ENCODE assay signal across 19 mouse cellular contexts in genomic region chr7:19012882-19013281, GRCm38 (mm10). TPM values are rescaled to one million over a fixed set of nuclear protein-coding genes. Genes with fewer than 3 reads are reported as not detected.
DNase-seq lines count a peak whose midpoint lies in the region; ATAC-seq and TF ChIP-seq lines count a peak whose summit lies in the region.
"Had no signal": no experiment of that assay in that cellular context is flagged by ENCODE, and none has a peak within 500 bp of the region (broad histone marks: within the 10 kb centered on the region; RNA-seq: fewer than 3 reads in every experiment).

No protein-coding gene starts in this region.

- no peaks in the 10 kb centered on the region for H3K79me2 ChIP-seq in liver, adult 2 months (ENCODE audit: control insufficient read depth, insufficient read depth, low read length)

- ATAC-seq in kidney, postnatal 0 days (replicated peaks; ENCODE audit: low FRiP score, low read depth), result no peak
- no peak for ATAC-seq in stomach, postnatal 0 days (ENCODE audit: low FRiP score, low TSS enrichment)
- ATAC-seq: inflammation-experienced regulatory T-cells, adult 6 months had no signal

- TF ChIP-seq EP300 in stomach, postnatal 0 days (optimal IDR thresholded peaks at IDR 0.05), result no peak

- no peaks in the 10 kb centered on the region; the same call in none of the 2 replicates for H3K4me1 ChIP-seq in kidney, postnatal 0 days (replicated peaks; ENCODE audit: insufficient read depth, low read length)
- H3K4me1 ChIP-seq in liver, adult 2 months (ENCODE audit: control insufficient read depth, insufficient read depth, low read length), result peaks cover 59% of the 10 kb centered on the region
- H3K4me1 ChIP-seq in stomach, postnatal 0 days (replicated peaks; ENCODE audit: control insufficient read depth, insufficient read depth), result no peaks in the 10 kb centered on the region

- no peaks in the 10 kb centered on the region for H3K36me3 ChIP-seq in kidney, postnatal 0 days (ENCODE audit: insufficient read depth, low read length)
- H3K36me3 ChIP-seq in liver, adult 2 months (ENCODE audit: control insufficient read depth, insufficient read depth, low read length), result peaks cover 12% of the 10 kb centered on the region; the same call in 1 of the 2 replicates
- no peaks in the 10 kb centered on the region for H3K36me3 ChIP-seq in stomach, postnatal 0 days (ENCODE audit: control insufficient read depth, insufficient read depth, low read length)

- no peak for TF ChIP-seq POLR2A in liver, adult 2 months (IDR thresholded peaks at IDR 0.05; ENCODE audit: extremely low read depth, insufficient read depth, low read length)

- H3K27ac ChIP-seq in kidney, postnatal 0 days, result no peak overlapping the region
- peak overlapping the region; percentile 90 for H3K27ac ChIP-seq in liver, adult 2 months (replicated peaks; ENCODE audit: insufficient read depth, low read depth, low read length)
- H3K27ac ChIP-seq in stomach, postnatal 0 days (replicated peaks), result no peak overlapping the region
- H3K27ac ChIP-seq: forebrain, embryonic 12.5 days had no signal

- DNase-seq in cerebellum, adult 9-11 months, result peak; percentile 36
- DNase-seq in cerebellum, postnatal 36 days, result no peak
- no peak for DNase-seq in kidney, postnatal 0 days (ENCODE audit: low spot score)
- no peak for DNase-seq in kidney, adult 9 months
- DNase-seq in liver, adult 2 months (ENCODE audit: extremely low read depth, low read depth, low spot score), result peak; percentile 74
- DNase-seq in stomach, postnatal 0 days (ENCODE audit: low spot score), result no peak
- DNase-seq in gastrocnemius, adult 18-20 months (ENCODE audit: low spot score), result no peak
- DNase-seq in spleen, postnatal 36 days (ENCODE audit: low spot score in 2 of 2), result no peak
- DNase-seq: B cell, adult 2 months; cerebellum, adult 11 months; thymus, postnatal 14 days had no signal

- H3K9ac ChIP-seq in kidney, postnatal 0 days (ENCODE audit: low read depth, low read length), result no peak overlapping the region
- peak overlapping the region; percentile 29 for H3K9ac ChIP-seq in liver, adult 2 months (ENCODE audit: low read depth, low read length)
- H3K9ac ChIP-seq in stomach, postnatal 0 days (ENCODE audit: low read length), result no peak overlapping the region

- 40% methylated on average over 2 of the region's 2 CpGs for WGBS in kidney, postnatal 0 days
- 11% methylated on average over 2 of the region's 2 CpGs for WGBS in liver, adult 2 months
- WGBS in stomach, postnatal 0 days, result 31% methylated on average over 2 of the region's 2 CpGs

- H3K9me3 ChIP-seq in kidney, postnatal 0 days (replicated peaks; ENCODE audit: low read length), result no peaks in the 10 kb centered on the region
- no peaks in the 10 kb centered on the region for H3K9me3 ChIP-seq in stomach, postnatal 0 days (ENCODE audit: control insufficient read depth, low read length)
- H3K9me3 ChIP-seq: forebrain, embryonic 12.5 days; G1E; neural tube, embryonic 13.5 days had no signal

- H3K27me3 ChIP-seq in kidney, postnatal 0 days (ENCODE audit: insufficient read depth, low read length), result no peaks in the 10 kb centered on the region
- H3K27me3 ChIP-seq in liver, adult 2 months (ENCODE audit: control insufficient read depth, insufficient read depth, low read length), result no peaks in the 10 kb centered on the region
- no peaks in the 10 kb centered on the region for H3K27me3 ChIP-seq in stomach, postnatal 0 days (ENCODE audit: control insufficient read depth, insufficient read depth, low read length)
- H3K27me3 ChIP-seq: forebrain, embryonic 12.5 days; neural tube, embryonic 13.5 days had no signal

- H3K4me2 ChIP-seq in kidney, postnatal 0 days (ENCODE audit: low read length), result peak overlapping the region; percentile 66
- peak overlapping the region; percentile 67; the same call in 1 of the 2 replicates for H3K4me2 ChIP-seq in stomach, postnatal 0 days (replicated peaks; ENCODE audit: low read depth)

- TF ChIP-seq CTCF in kidney, postnatal 0 days (IDR thresholded peaks at IDR 0.05; ENCODE audit: low read depth), result no peak
- no peak for TF ChIP-seq CTCF in liver, adult 2 months (IDR thresholded peaks at IDR 0.05; ENCODE audit: low read depth, low read length)
- no peak for TF ChIP-seq CTCF in stomach, postnatal 0 days (IDR thresholded peaks at IDR 0.05; ENCODE audit: low read depth)

- no peak overlapping the region for H3K4me3 ChIP-seq in kidney, postnatal 0 days (replicated peaks; ENCODE audit: low read depth, low read length)
- H3K4me3 ChIP-seq in liver, adult 2 months (ENCODE audit: insufficient read depth, low read depth, low read length), result no peak overlapping the region
- H3K4me3 ChIP-seq in stomach, postnatal 0 days (ENCODE audit: low read depth, low read length), result no peak overlapping the region

RNA-seq across cellular contexts. Expression of gene Irf2bp1, which starts 9.0 kb away (rescaled TPM):
- polyA plus RNA-seq in kidney, postnatal 0 days (2015; fragmentation: Nextera tagmentation; extraction: Ambion mirVana), result 15.2 and 17.3 TPM in 2 replicates
- total RNA-seq in liver, adult 2 months (2014; rRNA removed), result 4.5 and 7.3 TPM in 2 replicates
- 13.2 and 14.6 TPM in 2 replicates for polyA plus RNA-seq in liver, adult 2 months (2012; rRNA removed)
- polyA plus RNA-seq in stomach, postnatal 0 days (2015; fragmentation: Nextera tagmentation; extraction: Ambion mirVana), result 9.8 and 12.0 TPM in 2 replicates
- total RNA-seq in gastrocnemius, adult 18-20 months (2021), result 10 to 100 TPM; 18.3 to 18.5 TPM

RNA-seq across cellular contexts. Expression of gene Foxa3, which starts 10.5 kb away (rescaled TPM):
- polyA plus RNA-seq in kidney, postnatal 0 days (2015; fragmentation: Nextera tagmentation; extraction: Ambion mirVana), result 0.53 and 0.57 TPM in 2 replicates
- total RNA-seq in liver, adult 2 months (2014; rRNA removed), result 31.2 and 60.1 TPM in 2 replicates
- polyA plus RNA-seq in liver, adult 2 months (2012; rRNA removed), result 47.4 and 54.1 TPM in 2 replicates
- 39.2 and 46.0 TPM in 2 replicates for polyA plus RNA-seq in stomach, postnatal 0 days (2015; fragmentation: Nextera tagmentation; extraction: Ambion mirVana)
- under 1 TPM in 1 of 2 experiments, not detected in 1; 0.09 TPM for total RNA-seq in gastrocnemius, adult 18-20 months (2021)
- total RNA-seq: G1E; gastrocnemius, adult 2 months; heart, postnatal 25 days; midbrain, postnatal 0 days had no signal
- polyA plus RNA-seq: forebrain, embryonic 12.5 days; G1E; inflammation-experienced regulatory T-cells, adult 6 months; midbrain, postnatal 0 days had no signal

RNA-seq across cellular contexts. Expression of gene Sympk, which starts 11.3 kb away (rescaled TPM):
- polyA plus RNA-seq in kidney, postnatal 0 days (2015; fragmentation: Nextera tagmentation; extraction: Ambion mirVana), result 16.6 and 17.6 TPM in 2 replicates
- 21.5 and 29.5 TPM in 2 replicates for total RNA-seq in liver, adult 2 months (2014; rRNA removed)
- 37.3 and 46.9 TPM in 2 replicates for polyA plus RNA-seq in liver, adult 2 months (2012; rRNA removed)
- polyA plus RNA-seq in stomach, postnatal 0 days (2015; fragmentation: Nextera tagmentation; extraction: Ambion mirVana), result 9.1 and 9.6 TPM in 2 replicates
- 10 to 100 TPM; 74.1 to 74.6 TPM for total RNA-seq in gastrocnemius, adult 18-20 months (2021)

RNA-seq across cellular contexts. Expression of gene Mypop, which starts 21.8 kb away (rescaled TPM):
- polyA plus RNA-seq in kidney, postnatal 0 days (2015; fragmentation: Nextera tagmentation; extraction: Ambion mirVana), result 3.3 and 3.6 TPM in 2 replicates
- total RNA-seq in liver, adult 2 months (2014; rRNA removed), result 0.54 and 0.65 TPM in 2 replicates
- polyA plus RNA-seq in liver, adult 2 months (2012; rRNA removed), result 2.7 and 3.1 TPM in 2 replicates
- polyA plus RNA-seq in stomach, postnatal 0 days (2015; fragmentation: Nextera tagmentation; extraction: Ambion mirVana), result 1.3 and 1.4 TPM in 2 replicates
- total RNA-seq in gastrocnemius, adult 18-20 months (2021), result 1 to 10 TPM; 8.7 to 8.9 TPM

RNA-seq across cellular contexts. Expression of gene Nanos2, which starts 25.7 kb away (rescaled TPM):
- polyA plus RNA-seq in kidney, postnatal 0 days (2015; fragmentation: Nextera tagmentation; extraction: Ambion mirVana), result 0.09 TPM in 1 of 2 replicates, not detected in the other
- total RNA-seq in liver, adult 2 months (2014; rRNA removed), result not detected in 2 replicates
- not detected in 2 replicates for polyA plus RNA-seq in liver, adult 2 months (2012; rRNA removed)
- polyA plus RNA-seq in stomach, postnatal 0 days (2015; fragmentation: Nextera tagmentation; extraction: Ambion mirVana), result not detected in 2 replicates
- total RNA-seq in gastrocnemius, adult 18-20 months (2021), result not detected
- total RNA-seq: gastrocnemius, adult 2 months; heart, postnatal 25 days had no signal
- polyA plus RNA-seq: G1E; inflammation-experienced regulatory T-cells, adult 6 months; spleen, adult 2 months had no signal

Comparison
In these comparisons a context has a peak if more than half of its experiments do, and no peak if none do; other contexts are left out.
1. DNase-seq: peak in cerebellum, adult 9-11 months (single experiment) and liver, adult 2 months (single experiment); none in cerebellum, postnatal 36 days (0 of 2), kidney, postnatal 0 days (single experiment), kidney, adult 9 months (single experiment), stomach, postnatal 0 days (single experiment), gastrocnemius, adult 18-20 months (single experiment) and spleen, postnatal 36 days (0 of 2).
2. RNA of gene Foxa3, which starts 10.5 kb away (polyA plus RNA-seq): 47.4 to 54.1 TPM in liver, adult 2 months and 39.2 to 46.0 TPM in stomach, postnatal 0 days; 0.53 to 0.57 TPM in kidney, postnatal 0 days; every median in the first group is over 10 times any median in the second.